Mouse (Mus musculus): ENCODE measurements at regions not wholly inside any gene's neighbourhood (a gene's known extent, or its start where the extent isn't known, plus 50 kb on each side); places are given as distances from the start of the nearest gene placed in this dataset.

DNA sequence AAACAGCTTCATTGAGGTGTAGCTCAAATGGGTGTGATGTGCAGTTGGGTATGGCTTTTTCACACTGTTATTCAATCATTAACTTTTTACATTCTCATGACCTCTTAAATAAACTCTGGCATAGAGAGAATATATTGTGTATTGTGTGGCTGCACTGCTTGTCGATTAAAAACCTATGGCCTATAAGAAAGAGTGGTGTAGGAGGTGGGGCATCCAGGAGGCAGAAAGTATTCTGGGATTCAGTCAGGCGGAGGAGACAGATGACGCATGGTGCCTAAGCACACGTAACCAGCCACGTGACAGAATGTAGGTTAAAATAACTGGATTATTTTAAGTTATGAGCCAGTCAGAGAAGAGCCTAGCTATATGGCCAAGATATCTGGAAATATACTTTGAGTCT is 78.2 kb upstream of the Slc16a7 start:
- no peak for DNase-seq

DNA sequence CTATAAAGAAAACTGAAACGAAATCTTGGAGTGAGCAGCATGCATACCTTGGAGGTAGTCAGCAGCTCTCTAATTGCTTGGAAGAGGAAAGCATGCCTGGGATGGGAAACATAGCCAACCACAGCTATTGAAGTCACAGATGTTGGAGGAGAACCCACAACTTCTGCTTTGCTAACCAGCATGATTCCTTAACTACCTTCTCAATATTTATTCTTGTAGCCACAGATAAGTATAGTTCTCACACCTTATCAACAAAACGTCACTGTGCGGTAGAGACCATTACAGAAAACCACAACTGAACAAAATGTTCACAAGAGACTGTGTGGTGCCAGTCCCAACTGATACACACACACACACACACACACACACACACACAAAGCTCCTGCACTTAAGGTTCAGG is 99.1 kb upstream of the Slc16a7 start:
- DNase-seq, result no peak

DNA sequence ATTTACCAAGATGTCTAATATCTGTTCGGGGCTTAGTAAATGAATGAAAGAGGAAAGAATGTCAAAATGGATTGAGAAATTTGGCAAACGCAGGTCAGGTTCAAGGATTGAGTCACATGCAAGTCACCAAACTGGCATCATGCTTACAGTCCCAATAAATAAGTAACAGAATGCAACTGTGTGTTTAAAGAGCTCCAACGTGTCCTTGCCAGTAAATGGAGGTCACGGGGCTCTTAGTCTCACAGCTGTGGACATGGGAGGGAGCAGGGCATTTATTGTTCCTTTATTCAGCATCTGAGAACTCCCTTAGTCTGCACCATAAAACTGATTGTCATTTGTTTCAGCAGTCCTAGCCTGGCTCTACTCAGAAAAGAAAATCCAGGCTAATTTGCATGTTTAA is 101.1 kb upstream of the Slc16a7 start:
- DNase-seq, result peak; percentile 18

DNA sequence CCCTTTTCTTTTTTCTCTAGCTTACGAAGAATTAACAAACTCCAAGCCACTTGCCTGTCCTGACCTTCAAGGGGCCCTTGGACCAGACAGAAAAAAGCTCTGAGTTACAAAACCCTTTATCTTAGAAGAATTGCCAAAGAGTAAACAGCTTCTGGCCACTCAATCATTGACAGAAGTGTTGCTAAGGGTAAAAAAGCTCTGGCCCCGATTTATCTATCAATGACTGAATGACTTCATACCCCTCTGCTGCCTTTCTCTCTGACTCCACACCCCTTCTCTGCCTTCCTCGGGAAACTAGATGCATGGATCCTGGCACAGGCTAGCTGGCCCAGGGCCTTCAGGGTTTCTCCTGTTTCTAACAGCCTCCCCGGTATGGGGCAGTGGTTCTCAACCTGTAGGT is 105.2 kb upstream of the Slc16a7 start:
- DNase-seq, result no peak

DNA sequence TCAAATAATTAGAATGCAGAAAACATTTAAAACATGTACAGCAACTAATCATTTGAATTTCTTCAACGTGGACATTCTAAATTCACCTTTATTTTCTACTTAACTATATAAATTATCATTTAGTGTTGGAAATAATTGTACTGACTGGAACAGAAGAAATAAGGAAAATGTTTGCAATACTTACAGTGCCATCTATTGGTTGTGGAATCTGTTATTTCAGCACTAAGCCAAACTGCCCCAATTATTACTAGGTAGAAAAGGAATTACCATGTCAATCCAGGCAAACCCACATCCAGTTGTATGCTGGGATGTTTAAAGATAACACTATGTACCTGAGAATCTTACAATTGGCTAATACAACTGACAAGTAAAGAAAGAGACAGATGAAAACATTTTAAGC is 109.1 kb upstream of the Slc16a7 start:
- no peak for DNase-seq

DNA sequence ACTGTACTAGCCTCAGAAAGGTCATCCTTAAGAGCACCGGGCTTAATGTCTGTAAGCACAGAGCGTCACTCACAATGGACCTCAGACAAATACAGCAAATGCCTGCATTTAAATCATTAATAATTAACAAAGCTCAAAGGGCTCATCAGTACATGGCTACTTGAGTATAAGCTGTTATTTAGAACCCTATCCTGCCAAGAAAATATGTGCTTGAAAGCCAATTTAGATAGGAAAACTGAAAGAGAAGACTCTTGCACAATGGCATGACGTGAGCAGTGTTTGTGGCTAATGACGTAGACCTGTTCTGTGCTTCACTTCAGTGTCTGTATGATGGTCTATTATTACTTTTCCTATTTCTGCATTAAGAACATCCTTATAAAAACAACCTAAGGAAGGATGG is 111.1 kb upstream of the Slc16a7 start:
- DNase-seq, result no peak

DNA sequence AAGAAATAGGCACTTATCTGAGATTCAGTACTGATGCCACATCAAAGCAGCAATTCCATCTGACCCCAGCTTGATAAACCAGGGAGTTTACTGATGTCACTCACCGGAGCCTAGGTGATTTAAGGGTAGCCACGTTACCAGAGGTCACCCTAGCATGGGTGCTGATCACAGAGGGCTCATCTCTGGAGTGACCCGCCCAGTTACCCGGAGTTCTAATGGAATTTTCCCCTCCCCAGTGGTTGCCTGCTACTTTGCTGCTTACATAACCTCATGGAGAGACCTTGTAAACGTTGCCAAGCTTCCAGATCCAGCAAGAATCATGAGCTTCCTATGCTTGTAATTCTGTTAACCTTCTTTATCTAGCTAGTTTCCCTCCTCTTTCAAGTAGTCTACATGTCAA is 125.8 kb upstream of the Slc16a7 start:
- DNase-seq, result no peak

DNA sequence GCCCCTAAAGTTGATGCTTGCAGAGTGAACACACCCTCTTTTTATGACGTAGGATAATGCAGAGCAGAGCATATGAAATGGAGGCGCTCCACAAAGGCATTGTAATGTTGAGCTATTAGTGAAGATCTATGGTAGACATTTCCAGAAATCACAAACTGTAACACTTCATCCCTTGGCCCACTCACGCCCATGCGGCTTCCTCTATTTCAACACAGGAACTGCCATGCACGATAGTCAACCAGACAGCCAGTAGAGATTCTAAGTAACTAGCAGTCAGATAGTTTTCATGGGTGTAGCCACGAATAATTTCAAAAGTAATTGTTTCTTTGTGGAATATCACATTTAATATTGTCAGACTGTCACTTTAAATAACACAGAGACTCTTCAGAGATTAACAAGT is 141.6 kb upstream of the Slc16a7 start:
- DNase-seq, result no peak

DNA sequence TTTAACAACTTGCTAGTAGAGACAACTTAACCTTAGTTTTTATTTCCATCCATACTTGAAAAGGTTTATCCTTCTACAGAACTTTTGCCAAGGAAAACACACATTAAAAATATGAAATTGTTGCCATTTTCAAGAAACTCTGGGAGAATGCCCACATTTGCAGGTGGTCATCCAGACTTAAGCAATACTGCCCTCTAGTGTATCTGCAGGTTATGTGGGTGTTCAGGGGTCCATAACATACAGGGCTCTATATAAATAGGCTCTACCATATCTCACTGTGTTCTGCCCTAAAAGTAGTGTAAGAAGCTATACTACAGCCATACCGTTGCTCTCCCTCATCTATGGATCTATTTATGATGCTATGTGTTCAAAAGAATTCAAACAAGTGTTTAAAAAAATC is 149.1 kb upstream of the Slc16a7 start:
- DNase-seq, result peak; percentile 19

DNA sequence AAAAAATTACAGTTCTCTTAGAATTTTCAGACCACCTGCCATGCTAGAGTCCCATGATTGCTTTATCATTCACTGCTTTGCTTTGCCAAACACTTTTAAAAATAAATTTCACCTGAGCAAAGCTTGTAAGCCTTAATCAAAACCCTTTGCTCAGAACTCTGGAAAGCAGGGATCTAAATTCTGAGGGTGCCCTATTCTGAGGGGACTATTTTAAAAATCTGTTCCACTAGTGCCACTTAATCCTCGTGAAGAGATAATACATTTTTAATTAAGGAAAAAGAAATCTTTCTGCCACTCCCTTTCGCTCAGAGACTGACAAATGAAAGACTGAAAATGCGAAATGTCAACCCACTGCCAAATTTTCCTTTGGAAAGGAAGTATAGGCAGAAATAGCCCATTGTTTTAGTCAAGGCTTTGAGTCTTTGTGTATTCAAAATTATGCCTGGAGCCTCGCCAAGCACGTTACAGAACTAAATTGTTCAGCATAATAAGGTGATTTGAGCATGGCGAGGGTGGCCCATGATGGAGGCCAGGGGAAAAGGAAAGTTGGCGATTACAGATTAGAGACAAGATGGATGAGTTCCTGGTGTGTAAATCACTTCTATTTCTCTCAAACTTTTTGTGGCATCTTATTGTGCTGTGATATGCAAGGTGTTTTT is 197.4 kb upstream of the Slc16a7 start:
- peak; percentile 39 for DNase-seq

DNA sequence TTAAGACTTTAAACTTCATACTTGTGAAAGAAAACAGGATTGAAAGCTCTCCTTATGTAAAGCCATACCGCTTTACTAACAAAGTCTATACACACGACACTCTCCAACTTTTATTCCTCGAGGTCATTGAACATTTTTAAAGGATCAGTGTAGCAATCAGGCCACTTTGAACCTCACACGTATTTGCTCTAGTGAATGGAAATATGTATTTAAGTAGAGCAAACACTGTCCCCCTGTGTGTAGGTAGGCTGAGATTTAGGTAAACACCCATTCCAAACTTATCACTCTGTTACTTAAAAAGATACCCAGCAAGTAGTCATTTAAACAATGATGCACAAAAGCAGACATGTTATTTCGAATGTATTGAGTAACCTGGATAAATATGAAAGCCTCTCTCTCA is 203.7 kb upstream of the Slc16a7 start:
- DNase-seq, result no peak

DNA sequence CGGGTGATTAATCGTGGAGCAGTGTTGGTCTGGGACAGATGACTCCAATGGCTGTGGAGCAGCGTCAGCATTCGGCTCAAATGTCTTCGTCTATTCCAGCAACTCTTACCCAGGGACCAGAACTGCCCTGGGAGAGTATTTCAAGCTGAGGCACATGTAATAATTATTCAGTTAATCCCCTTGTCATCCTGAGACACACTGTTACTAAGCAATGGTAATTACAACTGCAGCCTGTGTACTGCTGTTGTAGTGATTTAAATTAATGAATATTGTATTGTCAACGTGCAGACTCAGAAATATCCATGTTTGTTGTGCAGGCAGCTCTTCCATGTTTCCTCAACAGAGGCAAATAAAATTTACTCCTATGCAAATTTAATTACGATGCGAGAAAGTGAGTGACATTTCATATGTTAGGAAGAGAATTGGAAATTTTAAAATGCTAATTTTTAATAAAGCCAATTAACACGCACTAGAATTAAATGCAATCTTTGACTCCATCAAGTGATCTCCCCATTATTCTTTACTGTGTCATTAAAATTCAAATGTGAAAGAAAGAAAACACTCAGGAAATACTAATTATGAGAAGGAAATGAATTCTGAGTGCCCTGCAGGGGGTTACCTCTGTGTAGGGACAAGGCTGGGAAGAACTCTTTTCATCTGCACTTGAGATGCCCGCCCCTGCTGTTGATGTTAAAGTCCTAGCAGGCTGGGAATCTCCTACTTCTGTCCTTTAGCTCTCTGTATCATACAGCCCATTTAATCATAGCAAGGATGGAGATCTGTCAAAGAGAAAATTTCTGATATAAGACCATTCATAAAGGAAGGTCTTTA is 218.7 kb upstream of the Slc16a7 start:
- no peak for DNase-seq

DNA sequence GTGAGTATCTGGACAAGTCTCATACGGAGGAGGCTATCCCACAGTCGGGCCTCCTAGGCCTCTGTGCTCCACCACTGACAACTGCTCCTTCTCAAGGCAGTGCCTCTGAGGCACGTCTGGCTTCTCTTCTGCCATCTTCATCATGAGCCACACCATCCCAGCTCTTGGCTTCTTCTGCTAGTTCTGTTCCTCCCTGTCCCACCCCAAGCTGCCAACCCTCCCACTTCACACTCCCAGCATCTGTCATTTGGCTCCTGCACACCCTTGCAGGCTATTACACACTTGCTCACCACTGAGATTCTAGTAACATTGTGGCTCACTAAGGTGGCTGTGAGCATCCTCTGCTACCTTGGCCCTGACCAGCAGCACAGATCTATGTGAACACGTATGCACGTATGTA is 221.1 kb upstream of the Slc16a7 start:
- DNase-seq, result no peak

DNA sequence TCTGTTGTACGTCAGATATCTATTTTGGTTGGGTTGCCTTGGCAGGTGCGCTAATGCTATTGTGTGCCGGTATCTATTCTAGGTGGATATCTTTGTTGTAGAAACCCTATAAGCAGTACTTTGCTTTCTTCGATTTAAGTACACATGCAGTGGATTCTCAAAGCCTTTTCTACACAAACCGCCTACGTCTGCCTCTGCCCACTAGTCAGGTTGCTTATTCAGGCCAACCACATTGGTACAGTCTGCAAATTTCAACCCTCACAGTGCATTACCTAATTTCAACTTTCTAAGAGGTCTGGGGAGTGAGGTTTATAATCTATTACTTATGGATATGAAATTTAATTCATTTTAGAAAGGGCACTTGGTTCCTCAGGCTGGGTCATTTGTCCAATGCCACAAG is 223.5 kb upstream of the Slc16a7 start:
- no peak for DNase-seq

DNA sequence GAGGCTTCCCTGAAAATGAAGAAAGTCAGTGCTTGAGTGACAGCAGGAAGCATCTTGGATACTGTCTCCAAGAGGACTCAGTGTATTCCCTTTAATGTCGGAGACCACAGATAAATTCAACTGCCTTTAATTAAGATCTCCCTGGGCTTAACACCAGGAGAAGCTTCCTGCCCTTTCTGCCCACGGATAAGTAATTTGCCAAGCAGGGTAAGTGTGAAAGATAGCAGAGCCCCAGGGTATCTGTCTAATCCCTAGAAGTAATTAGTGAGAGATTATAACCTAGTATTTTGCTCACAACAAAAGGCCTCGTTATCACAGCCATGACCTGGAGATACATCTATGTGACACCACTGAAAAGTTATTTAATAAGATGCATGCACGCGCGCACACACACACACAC is 232.1 kb upstream of the Slc16a7 start:
- DNase-seq, result no peak

DNA sequence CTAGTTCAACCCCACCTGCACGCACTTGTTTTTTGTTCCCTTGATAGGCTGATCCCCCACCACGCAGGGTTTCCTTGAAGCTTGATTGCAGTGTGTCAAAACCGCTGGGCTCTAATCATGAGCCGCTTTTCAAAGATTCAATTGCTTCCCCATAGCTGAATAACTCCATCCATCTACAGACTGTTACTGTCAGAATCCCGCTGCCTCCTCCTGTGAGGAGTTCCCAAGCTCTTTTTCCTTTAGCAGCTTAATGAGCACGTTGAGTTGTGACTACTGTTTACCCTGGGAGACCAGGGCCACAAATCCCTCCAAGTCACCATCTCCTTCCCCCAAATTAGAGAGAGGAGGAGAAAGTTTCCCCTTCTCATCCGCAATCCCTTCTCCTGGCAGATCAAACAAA is 234.6 kb upstream of the Slc16a7 start:
- no peak for DNase-seq

DNA sequence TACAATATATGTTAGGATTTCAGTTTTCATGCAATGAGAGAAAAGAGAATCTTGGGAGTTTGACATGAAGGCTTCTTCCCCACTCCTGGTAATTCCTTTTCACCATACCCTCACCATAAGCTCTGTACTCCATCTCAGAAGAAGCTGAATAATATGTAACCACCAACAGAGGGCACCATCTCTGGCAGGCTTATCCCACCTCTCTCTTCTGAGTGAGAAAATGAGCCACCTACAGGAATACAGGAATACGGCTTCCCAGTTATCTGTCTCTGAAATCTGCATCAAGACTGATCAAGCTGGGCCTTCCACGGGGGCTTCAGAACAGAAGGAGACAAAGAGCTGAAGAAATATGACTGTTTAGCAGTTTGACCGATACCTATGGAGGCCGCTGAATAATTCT is 278.6 kb upstream of the Slc16a7 start:
- no peak for DNase-seq

DNA sequence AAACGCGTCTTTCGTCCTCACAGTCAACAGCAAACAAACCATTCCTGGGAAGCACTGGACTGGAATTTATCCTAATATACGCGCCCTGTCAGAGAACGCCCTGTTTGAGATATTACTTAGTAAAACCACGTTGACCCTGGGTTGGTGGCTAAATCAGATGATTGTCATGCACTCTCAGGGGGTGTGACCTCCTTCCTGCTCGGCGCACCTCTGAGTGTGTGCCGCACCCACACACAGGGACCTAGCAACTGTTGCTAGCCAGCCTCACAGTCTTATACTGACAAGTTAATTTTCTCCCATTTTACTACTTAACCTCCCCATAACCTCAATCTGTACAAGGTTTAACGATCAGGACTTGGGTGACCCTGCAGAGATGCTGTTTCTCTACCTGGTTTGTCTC is 284.4 kb upstream of the Slc16a7 start:
- DNase-seq, result no peak

DNA sequence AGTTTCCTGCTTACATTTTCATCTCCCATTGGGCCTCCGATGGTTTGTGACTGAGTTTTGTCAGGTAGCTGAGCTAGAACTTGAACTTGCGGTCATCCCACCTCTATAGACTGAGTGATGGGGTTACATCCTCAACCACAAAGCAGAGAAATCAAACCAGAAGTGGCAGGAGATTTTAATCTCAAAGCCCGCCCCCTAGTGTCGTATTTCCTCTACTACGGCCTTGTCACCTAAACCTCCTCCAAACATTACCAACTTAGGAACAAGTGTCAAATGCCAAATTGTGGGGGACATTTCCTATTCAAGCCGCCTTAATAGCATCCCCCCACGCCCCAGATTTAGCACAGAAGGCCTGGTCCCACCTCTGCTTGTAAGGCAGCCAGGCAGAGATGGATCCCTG is 286.3 kb upstream of the Lrig3 start:
- DNase-seq, result peak; percentile 7

DNA sequence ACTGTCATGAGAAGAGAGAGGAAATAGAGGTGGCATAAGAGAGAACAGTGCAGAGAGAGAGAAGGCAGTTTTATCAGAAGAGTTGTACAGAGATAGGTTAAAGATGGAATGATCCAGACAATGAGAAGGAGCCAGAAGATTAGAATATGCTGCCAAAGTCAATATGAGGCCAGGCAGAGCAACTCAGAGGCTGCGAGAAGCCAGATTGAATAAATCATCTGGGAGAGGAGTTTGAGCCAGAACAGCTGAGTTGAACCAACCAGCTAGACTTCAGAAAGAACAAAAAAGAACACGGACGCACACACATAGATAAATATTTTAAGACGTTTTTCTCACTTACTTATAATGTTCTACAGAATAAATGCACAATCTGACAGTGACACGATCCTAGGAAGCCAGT is 280.8 kb upstream of the Lrig3 start:
- DNase-seq, result no peak

DNA sequence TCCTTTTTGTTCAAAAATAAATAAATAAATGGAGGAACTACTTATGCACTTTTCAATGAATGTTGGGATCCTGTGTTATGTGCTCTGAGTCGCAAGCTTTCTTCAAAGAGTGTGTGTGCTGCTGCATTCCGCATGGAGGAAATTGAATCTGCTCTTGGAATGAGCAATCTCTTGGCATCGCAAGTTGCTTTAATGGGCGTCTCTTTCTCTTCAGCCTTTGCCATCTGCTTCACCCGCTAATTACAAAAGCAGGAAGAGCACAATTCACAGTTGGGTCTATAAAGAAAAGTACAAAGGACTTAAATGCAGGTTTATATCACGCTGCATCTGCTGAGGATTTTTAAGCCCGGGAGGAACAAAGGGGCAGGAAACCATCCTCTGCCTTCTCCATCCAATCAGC is 272.5 kb upstream of the Lrig3 start:
- no peak for DNase-seq

DNA sequence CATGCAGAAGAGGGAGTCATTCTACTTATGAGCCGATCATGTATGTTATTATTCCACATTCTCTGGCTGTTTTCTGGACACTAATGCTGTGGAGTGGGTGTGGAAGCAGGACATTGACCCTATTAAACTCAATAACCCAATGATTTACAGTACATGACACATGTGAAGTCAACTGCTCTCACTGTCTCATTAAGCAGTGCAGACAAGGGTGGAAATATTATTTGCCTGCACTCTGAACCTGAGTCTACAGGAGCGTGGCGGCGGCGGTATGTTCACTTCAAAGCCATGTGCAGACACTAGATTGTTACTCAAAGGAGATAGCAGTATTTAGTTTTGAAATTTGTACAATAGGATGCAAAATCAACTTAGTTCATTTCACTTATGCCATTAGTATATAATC is 269.8 kb upstream of the Lrig3 start:
- DNase-seq, result no peak

DNA sequence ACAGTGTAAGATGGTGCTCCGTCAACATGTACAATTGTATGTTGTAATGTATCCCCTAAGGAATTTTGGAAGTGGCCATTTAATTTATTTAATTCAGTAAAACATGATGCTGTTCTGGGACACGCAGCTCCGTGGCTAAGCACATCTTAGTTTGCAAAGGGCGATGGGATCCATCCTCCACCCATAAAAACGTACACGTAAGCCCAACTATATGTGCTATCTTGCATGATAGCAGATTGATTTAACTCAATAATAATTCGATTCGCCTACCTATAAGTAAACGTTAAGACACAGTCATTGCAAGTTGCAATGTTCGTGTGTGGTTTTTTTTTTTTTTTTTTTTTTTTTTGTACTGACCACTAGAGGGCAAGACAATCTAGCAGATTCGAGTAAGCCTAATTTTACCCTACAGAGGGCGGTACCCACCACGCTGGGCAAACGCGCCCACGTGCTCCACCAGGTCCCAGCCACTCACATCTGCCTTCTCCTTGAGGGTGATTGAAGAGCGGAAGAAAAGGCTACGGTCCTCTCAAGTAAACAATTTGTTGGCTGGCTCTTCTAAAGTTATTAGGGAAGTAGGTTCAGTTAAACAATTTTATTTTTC is 240.8 kb upstream of the Lrig3 start:
- peak; percentile 79 for DNase-seq

DNA sequence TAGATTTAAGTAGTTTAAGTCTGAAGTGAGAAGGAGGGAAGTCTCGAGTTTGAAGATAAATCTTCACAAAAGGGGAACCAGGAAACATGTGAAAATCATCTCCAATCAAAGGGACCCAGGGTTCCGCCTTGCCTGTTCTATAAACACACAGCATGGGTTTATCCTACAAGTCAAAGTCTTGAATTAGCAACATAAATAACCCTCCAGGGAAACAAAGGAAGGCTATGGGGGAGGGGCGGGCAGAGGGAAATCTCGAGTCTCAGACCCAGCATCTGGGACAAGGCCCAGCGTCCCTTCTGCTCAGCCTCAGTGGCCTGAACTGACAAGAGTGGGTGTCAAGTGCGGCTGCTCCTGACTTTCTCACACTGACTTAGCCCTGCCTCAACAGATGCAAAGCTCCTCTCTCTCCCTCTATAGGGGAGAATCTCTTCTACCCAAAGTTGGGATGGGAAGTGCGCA is 240.3 kb upstream of the Lrig3 start:
- peak; percentile 52 for DNase-seq

Data from kidney, postnatal 10 days (tissue).